Mouse (Mus musculus): ENCODE measurements at regions not wholly inside any gene's neighbourhood (a gene's known extent, or its start where the extent isn't known, plus 50 kb on each side); places are given as distances from the start of the nearest gene placed in this dataset.

DNA sequence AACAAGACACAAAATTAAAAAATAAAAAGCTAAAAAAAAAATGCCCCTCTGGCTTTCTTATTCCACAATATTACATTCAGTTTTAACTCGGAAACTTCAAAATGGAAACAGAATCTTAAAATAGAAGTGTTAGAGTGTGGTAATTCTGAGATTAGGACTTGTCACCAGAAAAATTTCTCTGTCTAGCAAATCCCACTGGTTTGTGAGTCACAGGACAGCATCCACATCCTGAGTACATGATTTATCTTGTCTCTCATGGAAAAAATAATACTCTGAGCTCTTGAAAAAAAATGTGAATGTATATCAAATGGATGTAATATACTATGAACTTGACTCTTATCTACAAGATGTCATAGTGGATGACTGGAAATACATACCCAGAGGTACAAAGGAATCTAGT, 511.8 kb upstream of the Grm7 start:
- no peaks in the 10 kb centered on the region for H3K27me3 ChIP-seq (ENCODE audit: control insufficient read depth in 1 of 2, insufficient read depth in 2 of 2, low read length in 2 of 2)
- H3K79me2 ChIP-seq (ENCODE audit: control insufficient read depth, insufficient read depth, low read length, poor library complexity) = no peaks in the 10 kb centered on the region
- H3K27ac ChIP-seq (ENCODE audit: control insufficient read depth, low read depth, low read length) = no peak overlapping the region
- H3K4me1 ChIP-seq (ENCODE audit: control insufficient read depth in 1 of 2, insufficient read depth in 2 of 2, low read length in 2 of 2) = no peaks in the 10 kb centered on the region
- no peak overlapping the region for H3K4me3 ChIP-seq (ENCODE audit: control insufficient read depth in 1 of 2, insufficient read depth in 1 of 2, low read depth in 2 of 2, low read length in 2 of 2)
- no peak for DNase-seq (ENCODE audit: low read depth, low spot score)
- H3K9ac ChIP-seq (ENCODE audit: control insufficient read depth, low read depth, low read length, poor library complexity, severe bottlenecking) = no peak overlapping the region
- TF ChIP-seq ZKSCAN1 (IDR thresholded peaks at IDR 0.05; ENCODE audit: low read depth, low read length) (no peak), GATA1 (IDR thresholded peaks at IDR 0.05; ENCODE audit: low read depth, low read length) (no peak), UBTF (IDR thresholded peaks at IDR 0.05; ENCODE audit: borderline replicate concordance, insufficient read depth, low read depth, low read length) (no peak), ZMIZ1 (IDR thresholded peaks at IDR 0.05; ENCODE audit: low read depth, low read length) (no peak), ETS1 (IDR thresholded peaks at IDR 0.05; ENCODE audit: low read depth, low read length) (no peak), SMC3 (IDR thresholded peaks at IDR 0.05; ENCODE audit: low read depth, low read length) (no peak), SIN3A (IDR thresholded peaks at IDR 0.05; ENCODE audit: low read length) (no peak), JUND (IDR thresholded peaks at IDR 0.05; ENCODE audit: low read depth, low read length) (no peak), MYC (IDR thresholded peaks at IDR 0.05; ENCODE audit: low read depth, low read length) (no peak), HCFC1 (IDR thresholded peaks at IDR 0.05; ENCODE audit: low read depth, low read length) (no peak), ZNF384 (IDR thresholded peaks at IDR 0.05; ENCODE audit: low read depth, low read length) (no peak), NELFE (IDR thresholded peaks at IDR 0.05; ENCODE audit: low read depth, low read length) (no peak)
- no peaks in the 10 kb centered on the region; the same call in 1 of the 2 replicates for H3K9me3 ChIP-seq (replicated peaks; ENCODE audit: insufficient read depth, low read length)
- no peaks in the 10 kb centered on the region for H3K36me3 ChIP-seq (ENCODE audit: control insufficient read depth in 1 of 2, insufficient read depth in 2 of 2, low read length in 2 of 2)

DNA sequence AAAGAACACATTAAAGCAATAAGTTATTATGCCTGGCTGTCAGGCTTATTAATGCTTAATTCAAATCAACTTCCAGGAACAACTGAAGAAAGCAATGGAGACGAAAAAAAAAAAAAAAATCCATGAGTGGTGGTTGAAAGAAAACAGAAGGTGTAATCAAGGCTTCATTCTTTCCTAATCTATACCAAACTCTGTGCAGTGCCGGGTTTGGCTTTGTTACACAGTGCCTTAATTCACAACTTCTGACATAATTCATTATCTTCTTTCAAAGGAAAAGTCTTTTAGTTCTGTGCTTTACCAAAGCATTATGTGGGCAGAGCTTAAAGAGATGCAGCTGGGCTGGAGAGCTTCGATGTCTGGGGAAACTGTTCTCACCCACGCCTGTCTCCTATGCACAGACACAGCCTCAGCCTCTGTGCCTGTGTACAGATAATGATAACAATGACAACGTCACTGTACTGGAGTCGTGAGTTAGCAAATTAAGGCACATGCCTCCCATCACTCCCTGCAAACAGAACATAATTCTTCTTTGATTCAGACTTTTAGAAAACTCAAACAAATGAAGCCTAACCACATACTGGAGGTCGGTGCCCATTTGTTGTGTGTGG, 508.2 kb upstream of the Grm7 start:
- no peak overlapping the region for H3K4me3 ChIP-seq (ENCODE audit: control insufficient read depth in 1 of 2, insufficient read depth in 1 of 2, low read depth in 2 of 2, low read length in 2 of 2)
- TF ChIP-seq UBTF (IDR thresholded peaks at IDR 0.05; ENCODE audit: borderline replicate concordance, insufficient read depth, low read depth, low read length) (no peak), POLR2A (IDR thresholded peaks at IDR 0.05; ENCODE audit: control insufficient read depth in 1 of 2, insufficient read depth in 1 of 2, low read depth in 1 of 2, low read length in 2 of 2, poor library complexity in 1 of 2) (no peak), HCFC1 (IDR thresholded peaks at IDR 0.05; ENCODE audit: low read depth, low read length) (no peak), RCOR1 (IDR thresholded peaks at IDR 0.05; ENCODE audit: low read depth, low read length) (no peak), ZNF384 (IDR thresholded peaks at IDR 0.05; ENCODE audit: low read depth, low read length) (no peak), POLR2AphosphoS2 (IDR thresholded peaks at IDR 0.05; ENCODE audit: low read length) (no peak), GABPA (IDR thresholded peaks at IDR 0.05; ENCODE audit: low read depth, low read length) (no peak)
- H3K9ac ChIP-seq (ENCODE audit: control insufficient read depth, low read depth, low read length, poor library complexity, severe bottlenecking) = no peak overlapping the region
- no peaks in the 10 kb centered on the region for H3K4me1 ChIP-seq (ENCODE audit: control insufficient read depth in 1 of 2, insufficient read depth in 2 of 2, low read length in 2 of 2)
- DNase-seq (ENCODE audit: low read depth, low spot score) = no peak
- H3K27me3 ChIP-seq (ENCODE audit: control insufficient read depth in 1 of 2, insufficient read depth in 2 of 2, low read length in 2 of 2) = no peaks in the 10 kb centered on the region
- no peaks in the 10 kb centered on the region for H3K36me3 ChIP-seq (ENCODE audit: control insufficient read depth in 1 of 2, insufficient read depth in 2 of 2, low read length in 2 of 2)
- no peaks in the 10 kb centered on the region for H3K79me2 ChIP-seq (ENCODE audit: control insufficient read depth, insufficient read depth, low read length, poor library complexity)
- H3K27ac ChIP-seq (ENCODE audit: control insufficient read depth, low read depth, low read length) = no peak overlapping the region
- no peaks in the 10 kb centered on the region; the same call in 1 of the 2 replicates for H3K9me3 ChIP-seq (replicated peaks; ENCODE audit: insufficient read depth, low read length)
